In the genomic region with DNA sequence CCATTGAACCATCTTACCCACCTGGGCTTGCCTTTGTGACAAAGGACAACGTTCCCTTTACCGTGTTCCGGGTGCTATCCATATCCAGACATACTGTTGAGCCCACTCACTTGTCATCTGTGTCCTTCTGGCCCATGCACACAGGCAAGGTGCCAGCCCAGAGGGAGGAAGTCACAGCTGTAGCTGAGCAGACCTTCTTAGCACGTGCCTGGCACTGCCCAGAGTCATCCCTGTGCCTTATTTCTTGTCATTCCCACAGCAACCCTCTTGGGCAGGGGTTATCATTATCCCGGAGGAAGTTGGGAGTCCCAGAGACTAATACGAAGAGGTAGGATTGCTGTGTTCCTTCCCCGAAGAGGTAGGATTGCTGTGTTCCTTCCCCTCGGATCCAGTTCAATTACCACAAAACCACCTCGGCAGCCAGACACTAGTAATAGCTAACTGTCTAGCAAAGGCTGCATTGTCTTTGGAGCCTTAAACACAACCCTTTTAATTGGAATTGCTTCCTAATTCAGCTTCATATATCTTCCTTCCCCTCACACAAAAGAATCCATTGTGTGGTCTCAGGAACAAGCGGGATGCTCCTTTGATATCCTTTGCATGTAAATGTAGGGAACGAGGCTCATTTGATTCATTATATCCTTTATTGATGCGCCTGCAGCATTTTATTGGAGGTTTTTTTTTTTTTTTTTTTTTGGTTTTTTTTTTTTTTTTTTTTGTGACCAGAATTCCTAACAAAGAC, we compare ENCODE assay signal across 11 mouse cellular contexts. TPM values are rescaled to one million over a fixed set of nuclear protein-coding genes. Genes with fewer than 3 reads are reported as not detected.
A peak's percentile ranks its signal among the peaks of the same experiment; 100 is the strongest.
DNase-seq lines count a peak whose midpoint lies in the region; ATAC-seq and TF ChIP-seq lines count a peak whose summit lies in the region.
"Had no signal": no experiment of that assay in that cellular context is flagged by ENCODE, and none has a peak within 500 bp of the region (broad histone marks: within the 10 kb centered on the region; RNA-seq: fewer than 3 reads in every experiment).

No protein-coding gene starts in this region.

- ATAC-seq in heart, embryonic 11.5 days (replicated peaks; ENCODE audit: insufficient number of reproducible peaks, low FRiP score, low TSS enrichment) = no peak
- peak; percentile 56; the same call in 1 of the 2 replicates for ATAC-seq in forebrain, postnatal 0 days
- ATAC-seq in midbrain, embryonic 15.5 days (replicated peaks) = no peak
- no peak for ATAC-seq in monocyte, adult 5-6 weeks (replicated peaks; ENCODE audit: insufficient number of reproducible peaks, low FRiP score, low TSS enrichment, poor library complexity, severe bottlenecking)
- ATAC-seq: CD4-positive, CD25-positive, alpha-beta regulatory T cell, adult 4 months; inflammation-experienced regulatory T-cells, adult 6 months had no signal

- WGBS in heart, embryonic 11.5 days (ENCODE audit: insufficient replicate concordance) = 71% methylated on average over 12 of the region's 12 CpGs
- WGBS in forebrain, postnatal 0 days = 27% methylated on average over 12 of the region's 12 CpGs
- WGBS in midbrain, embryonic 15.5 days = 44% methylated on average over 12 of the region's 12 CpGs

- no peaks in the 10 kb centered on the region for H3K27me3 ChIP-seq in heart, embryonic 11.5 days (ENCODE audit: control insufficient read depth, insufficient read depth, low read length)
- no peaks in the 10 kb centered on the region for H3K27me3 ChIP-seq in forebrain, postnatal 0 days (ENCODE audit: insufficient read depth, low read length)
- H3K27me3 ChIP-seq in midbrain, embryonic 15.5 days (replicated peaks) = no peaks in the 10 kb centered on the region

- in situ Hi-C loops in ES-E14 (cut with MboI; ENCODE audit: low sequenced_read_pairs in 2 of 2, unreplicated experiment in 2 of 2) = no loop called here

- H3K36me3 ChIP-seq in heart, embryonic 11.5 days (ENCODE audit: control insufficient read depth, insufficient read depth, low read length) = no peaks in the 10 kb centered on the region
- H3K36me3 ChIP-seq in ES-E14 (ENCODE audit: control insufficient read depth, insufficient read depth, low read length, poor library complexity, severe bottlenecking) = no peaks in the 10 kb centered on the region
- H3K36me3 ChIP-seq in forebrain, postnatal 0 days (ENCODE audit: insufficient read depth) = no peaks in the 10 kb centered on the region
- H3K36me3 ChIP-seq in midbrain, embryonic 15.5 days (replicated peaks) = no peaks in the 10 kb centered on the region

- DNase-seq in heart, postnatal 4 days = peak; percentile 20
- DNase-seq in ES-E14 (ENCODE audit: low read depth, low spot score) = no peak
- peak; percentile 49 for DNase-seq in forebrain, postnatal 0 days
- no peak for DNase-seq in B cell, adult 2 months
- no peak for DNase-seq in lung, postnatal 10 days
- DNase-seq: heart, adult 18-20 months had no signal

- peaks cover 9% of the 10 kb centered on the region; the same call in 1 of the 2 replicates for H3K4me1 ChIP-seq in heart, embryonic 11.5 days (ENCODE audit: control insufficient read depth, insufficient read depth, low read length)
- peaks cover 0 to 6% of the 10 kb centered on the region in 2 experiments; a peak in 1 of 4 replicates for H3K4me1 ChIP-seq in ES-E14 (ENCODE audit: control insufficient read depth in 2 of 2, insufficient read depth in 2 of 2, low read length in 2 of 2, poor library complexity in 1 of 2)
- no peaks in the 10 kb centered on the region for H3K4me1 ChIP-seq in forebrain, postnatal 0 days (ENCODE audit: insufficient read depth)
- peaks cover 4% of the 10 kb centered on the region; the same call in 1 of the 2 replicates for H3K4me1 ChIP-seq in midbrain, embryonic 15.5 days

- no peak for TF ChIP-seq CTCF in forebrain, postnatal 0 days (IDR thresholded peaks at IDR 0.05; ENCODE audit: low read depth)

- H3K4me2 ChIP-seq in heart, embryonic 11.5 days = no peak overlapping the region
- no peak overlapping the region for H3K4me2 ChIP-seq in forebrain, postnatal 0 days (ENCODE audit: low read depth)
- no peak overlapping the region for H3K4me2 ChIP-seq in midbrain, embryonic 15.5 days

- H3K9ac ChIP-seq in heart, embryonic 11.5 days (ENCODE audit: low read depth, low read length) = no peak overlapping the region
- no peak overlapping the region for H3K9ac ChIP-seq in ES-E14 (ENCODE audit: insufficient read depth, low read depth, low read length, poor library complexity, severe bottlenecking)
- no peak overlapping the region for H3K9ac ChIP-seq in forebrain, postnatal 0 days
- H3K9ac ChIP-seq in midbrain, embryonic 15.5 days = no peak overlapping the region

- no peaks in the 10 kb centered on the region; the same call in 1 of the 2 replicates for H3K9me3 ChIP-seq in heart, embryonic 11.5 days (replicated peaks; ENCODE audit: control insufficient read depth, low read length)
- no peaks in the 10 kb centered on the region for H3K9me3 ChIP-seq in ES-E14 (ENCODE audit: control insufficient read depth, insufficient read depth, low read depth, low read length)
- H3K9me3 ChIP-seq in forebrain, postnatal 0 days (ENCODE audit: low read length) = no peaks in the 10 kb centered on the region
- H3K9me3 ChIP-seq in midbrain, embryonic 15.5 days = no peaks in the 10 kb centered on the region; the same call in 1 of the 2 replicates

- H3K27ac ChIP-seq in heart, embryonic 11.5 days (ENCODE audit: low read depth, low read length) = no peak overlapping the region
- H3K27ac ChIP-seq in ES-E14 (ENCODE audit: insufficient read depth, low read depth, low read length, poor library complexity, severe bottlenecking) = no peak overlapping the region
- H3K27ac ChIP-seq in forebrain, postnatal 0 days (ENCODE audit: low read depth, low read length) = peak overlapping the region; percentile 35; the same call in 1 of the 2 replicates
- peak overlapping the region; percentile 34 for H3K27ac ChIP-seq in midbrain, embryonic 15.5 days

- H3K4me3 ChIP-seq in heart, embryonic 11.5 days (ENCODE audit: low read depth, low read length) = no peak overlapping the region
- no peak overlapping the region for H3K4me3 ChIP-seq in ES-E14 (ENCODE audit: insufficient read depth in 1 of 2, low read depth in 1 of 2, low read length in 2 of 2, poor library complexity in 1 of 2, severe bottlenecking in 1 of 2)
- no peak overlapping the region for H3K4me3 ChIP-seq in forebrain, postnatal 0 days (ENCODE audit: low read depth, low read length)
- H3K4me3 ChIP-seq in midbrain, embryonic 15.5 days = no peak overlapping the region

TF ChIP-seq in ES-E14, 5 proteins besides CTCF, POLR2A, EP300 and RAD21:
- peak; percentile 75 for TF ChIP-seq ZNF384 (IDR thresholded peaks at IDR 0.05; ENCODE audit: low read depth, low read length)
- TF ChIP-seq HCFC1 (IDR thresholded peaks at IDR 0.05; ENCODE audit: borderline replicate concordance, insufficient read depth, low read length) = no peak

RNA-seq across cellular contexts. Expression of a gene that starts 30.0 kb away (rescaled TPM):
- 10 to 100 TPM; 19.0 to 23.1 TPM for total RNA-seq in heart, postnatal 4 days (2021)
- polyA plus RNA-seq in heart, embryonic 11.5 days (2014; fragmentation: Nextera tagmentation; extraction: Ambion mirVana) = 10.7 and 11.1 TPM in 2 replicates
- 3.2 and 3.4 TPM in 2 replicates for total RNA-seq in ES-E14 (2012; rRNA removed)
- 75.1 and 102 TPM in 2 replicates for total RNA-seq in forebrain, postnatal 0 days (2014; rRNA removed)
- polyA plus RNA-seq in forebrain, postnatal 0 days (2015; fragmentation: Nextera tagmentation; extraction: Ambion mirVana) = 24.1 and 26.3 TPM in 2 replicates
- polyA plus RNA-seq in midbrain, embryonic 15.5 days (2015; fragmentation: Nextera tagmentation; extraction: Ambion mirVana) = 36.5 and 37.8 TPM in 2 replicates
- total RNA-seq in monocyte, adult 5-6 weeks (2017) = 0.43 to 0.78 TPM in 2 of 3 replicates, not detected in the other
- polyA plus RNA-seq: CD4-positive, CD25-positive, alpha-beta regulatory T cell, adult 4 months; inflammation-experienced regulatory T-cells, adult 6 months had no signal

Comparison
In these comparisons a context has a peak if more than half of its experiments do, and no peak if none do; other contexts are left out.
1. DNase-seq: peak in heart, postnatal 4 days (single experiment) and forebrain, postnatal 0 days (single experiment); none in ES-E14 (single experiment), B cell, adult 2 months (0 of 2) and lung, postnatal 10 days (single experiment).
2. H3K27ac ChIP-seq: peak in forebrain, postnatal 0 days (single experiment) and midbrain, embryonic 15.5 days (single experiment); none in heart, embryonic 11.5 days (single experiment) and ES-E14 (single experiment).